Comparison of ENCODE assay signal across 9 mouse cellular contexts in the genomic region with DNA sequence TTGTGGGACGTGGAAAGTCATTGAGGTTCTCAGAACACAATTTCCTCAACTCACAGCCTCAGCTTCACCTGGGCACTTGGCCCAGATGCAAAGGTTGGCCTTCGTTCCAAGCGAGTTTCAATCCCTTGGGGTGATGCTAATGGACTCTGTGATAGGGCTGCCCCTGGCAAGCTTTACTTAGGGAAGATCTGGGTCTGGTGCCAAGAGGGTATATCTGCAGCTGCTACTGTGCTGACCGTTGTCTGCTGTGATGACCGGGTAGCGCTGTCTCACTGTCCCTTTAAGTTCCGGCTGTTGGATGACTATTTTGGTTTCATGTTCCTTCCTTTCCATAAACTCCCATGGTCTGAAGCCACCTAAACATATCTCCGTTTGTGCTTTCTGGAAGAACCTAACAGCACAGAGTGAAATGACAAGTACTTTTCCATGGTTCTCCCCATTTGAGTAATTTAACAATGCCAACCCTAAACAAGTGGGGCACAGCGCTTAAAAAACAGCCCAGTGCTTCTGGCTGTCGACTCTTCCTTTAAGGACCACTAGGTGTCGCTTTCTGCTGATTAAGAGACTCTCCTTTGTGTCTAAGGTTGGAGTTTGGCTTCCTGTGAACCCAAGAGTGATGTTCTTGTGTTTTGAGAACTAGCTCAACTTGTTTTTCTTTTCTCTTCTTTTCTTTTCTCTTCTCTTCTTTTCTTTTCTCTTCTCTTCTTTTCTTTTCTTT. TPM values are rescaled to one million over a fixed set of nuclear protein-coding genes. Genes with fewer than 3 reads are reported as not detected.
DNase-seq lines count a peak whose midpoint lies in the region; ATAC-seq lines count a peak whose summit lies in the region.
"Had no signal": no experiment of that assay in that cellular context is flagged by ENCODE, and none has a peak within 500 bp of the region (broad histone marks: within the 10 kb centered on the region; RNA-seq: fewer than 3 reads in every experiment).

No protein-coding gene starts in this region.

- H3K9ac ChIP-seq in hindbrain, embryonic 11.5 days (ENCODE audit: low read depth, low read length): no peak overlapping the region
- no peak overlapping the region for H3K9ac ChIP-seq in hindbrain, embryonic 13.5 days
- no peak overlapping the region for H3K9ac ChIP-seq in hindbrain, embryonic 14.5 days
- H3K9ac ChIP-seq in midbrain, embryonic 12.5 days (replicated peaks): no peak overlapping the region

- DNase-seq in hindbrain, embryonic 11.5 days (ENCODE audit: low spot score): peak; percentile 74
- DNase-seq in adipocyte (ENCODE audit: low spot score): peak; percentile 85
- DNase-seq in embryo, embryonic 11.5 days (ENCODE audit: low read depth, low spot score): peak; percentile 54
- DNase-seq in hindbrain, embryonic 14.5 days (ENCODE audit: low spot score): peak; percentile 80
- peak; percentile 53 for DNase-seq in layer of hippocampus, adult 9-10 months (ENCODE audit: low spot score)
- peak; percentile 51 for DNase-seq in telencephalon, adult 2 months (ENCODE audit: low read depth, low spot score)

- WGBS in hindbrain, embryonic 11.5 days: 61% methylated on average over 11 of the region's 11 CpGs
- 50% methylated on average over 11 of the region's 11 CpGs for WGBS in hindbrain, embryonic 13.5 days
- 52% methylated on average over 11 of the region's 11 CpGs for WGBS in hindbrain, embryonic 14.5 days
- WGBS in midbrain, embryonic 12.5 days: 54% methylated on average over 11 of the region's 11 CpGs

- no peak overlapping the region for H3K27ac ChIP-seq in hindbrain, embryonic 11.5 days (ENCODE audit: low read depth, low read length)
- H3K27ac ChIP-seq in hindbrain, embryonic 13.5 days: no peak overlapping the region
- no peak overlapping the region for H3K27ac ChIP-seq in hindbrain, embryonic 14.5 days
- no peak overlapping the region for H3K27ac ChIP-seq in midbrain, embryonic 12.5 days (replicated peaks)

- no peaks in the 10 kb centered on the region for H3K36me3 ChIP-seq in hindbrain, embryonic 11.5 days (ENCODE audit: control insufficient read depth, insufficient read depth, low read length)
- no peaks in the 10 kb centered on the region for H3K36me3 ChIP-seq in hindbrain, embryonic 13.5 days
- H3K36me3 ChIP-seq in hindbrain, embryonic 14.5 days (replicated peaks; ENCODE audit: control insufficient read depth, insufficient read depth): no peaks in the 10 kb centered on the region
- H3K36me3 ChIP-seq in midbrain, embryonic 12.5 days: no peaks in the 10 kb centered on the region

- no peaks in the 10 kb centered on the region for H3K4me1 ChIP-seq in hindbrain, embryonic 11.5 days (replicated peaks; ENCODE audit: control insufficient read depth, insufficient read depth, low read length)
- H3K4me1 ChIP-seq in hindbrain, embryonic 13.5 days (replicated peaks): no peaks in the 10 kb centered on the region
- H3K4me1 ChIP-seq in hindbrain, embryonic 14.5 days (replicated peaks; ENCODE audit: control insufficient read depth, insufficient read depth, low read length): no peaks in the 10 kb centered on the region
- H3K4me1 ChIP-seq in midbrain, embryonic 12.5 days: no peaks in the 10 kb centered on the region

- peak; percentile 74; the same call in 1 of the 2 replicates for ATAC-seq in hindbrain, embryonic 11.5 days (ENCODE audit: low FRiP score)
- ATAC-seq in hindbrain, embryonic 13.5 days (ENCODE audit: low FRiP score): no peak
- no peak for ATAC-seq in hindbrain, embryonic 14.5 days (ENCODE audit: low FRiP score)
- ATAC-seq in midbrain, embryonic 12.5 days (ENCODE audit: low FRiP score, low read depth): peak; percentile 79

- H3K4me2 ChIP-seq in hindbrain, embryonic 11.5 days (replicated peaks; ENCODE audit: low read depth, low read length): no peak overlapping the region
- no peak overlapping the region for H3K4me2 ChIP-seq in hindbrain, embryonic 13.5 days
- no peak overlapping the region for H3K4me2 ChIP-seq in hindbrain, embryonic 14.5 days (replicated peaks)
- H3K4me2 ChIP-seq in midbrain, embryonic 12.5 days (replicated peaks): no peak overlapping the region

- H3K27me3 ChIP-seq in hindbrain, embryonic 11.5 days (ENCODE audit: control insufficient read depth, insufficient read depth, low read length): no peaks in the 10 kb centered on the region
- no peaks in the 10 kb centered on the region for H3K27me3 ChIP-seq in hindbrain, embryonic 13.5 days
- no peaks in the 10 kb centered on the region for H3K27me3 ChIP-seq in hindbrain, embryonic 14.5 days (ENCODE audit: control insufficient read depth, insufficient read depth, low read length)
- no peaks in the 10 kb centered on the region for H3K27me3 ChIP-seq in midbrain, embryonic 12.5 days

- H3K4me3 ChIP-seq in hindbrain, embryonic 11.5 days (ENCODE audit: low read depth, low read length): no peak overlapping the region
- no peak overlapping the region for H3K4me3 ChIP-seq in hindbrain, embryonic 13.5 days
- H3K4me3 ChIP-seq in hindbrain, embryonic 14.5 days (replicated peaks; ENCODE audit: low read length): no peak overlapping the region
- no peak overlapping the region for H3K4me3 ChIP-seq in midbrain, embryonic 12.5 days
- H3K4me3 ChIP-seq: megakaryocyte, embryonic 14.5 days had no signal

- no peaks in the 10 kb centered on the region for H3K9me3 ChIP-seq in hindbrain, embryonic 11.5 days (ENCODE audit: control insufficient read depth, low read length)
- H3K9me3 ChIP-seq in hindbrain, embryonic 13.5 days: no peaks in the 10 kb centered on the region
- H3K9me3 ChIP-seq in hindbrain, embryonic 14.5 days (ENCODE audit: control insufficient read depth, low read length): no peaks in the 10 kb centered on the region
- no peaks in the 10 kb centered on the region for H3K9me3 ChIP-seq in midbrain, embryonic 12.5 days
- H3K9me3 ChIP-seq: megakaryocyte, embryonic 14.5 days had no signal

RNA-seq across cellular contexts. Expression of a gene that starts 48.3 kb away (rescaled TPM):
- 10.3 and 11.0 TPM in 2 replicates for polyA plus RNA-seq in hindbrain, embryonic 11.5 days (2014; fragmentation: Nextera tagmentation; extraction: Ambion mirVana)
- polyA plus RNA-seq in hindbrain, embryonic 13.5 days (2015; fragmentation: Nextera tagmentation; extraction: Ambion mirVana): 3.1 and 3.2 TPM in 2 replicates
- 2.3 and 2.6 TPM in 2 replicates for polyA plus RNA-seq in hindbrain, embryonic 14.5 days (2014; fragmentation: Nextera tagmentation; extraction: Ambion mirVana)
- 7.4 and 10.1 TPM in 2 replicates for polyA plus RNA-seq in midbrain, embryonic 12.5 days (2016; fragmentation: Nextera tagmentation; extraction: Ambion mirVana)

Comparison
In these comparisons a context has a peak if more than half of its experiments do, and no peak if none do; other contexts are left out.
1. ATAC-seq: peak in hindbrain, embryonic 11.5 days (single experiment) and midbrain, embryonic 12.5 days (single experiment); none in hindbrain, embryonic 13.5 days (single experiment) and hindbrain, embryonic 14.5 days (single experiment).
2. Peak in every context shown above with its lines, with median percentiles within 50 percentile points of each other: DNase-seq.